Mouse (Mus musculus) liver, adult 2 months (tissue): ENCODE results near the gene Faah. TPM values are rescaled to one million over a fixed set of nuclear protein-coding genes. Genes with fewer than 3 reads are reported as not detected.

ENCODE experiments used
- DNase-seq: peaks from one replicate; pipeline ENCODE4 v3.0.0-alpha.2; 2011; ENCODE audit warnings: low read depth, low spot score; ENCODE audit errors: extremely low read depth
- H3K27ac ChIP-seq: fragments of 200-500 bp; replicated peaks from 2 replicates; pipeline ENCODE4 v1.5.1; 2012; ENCODE audit warnings: low read depth, mild to moderate bottlenecking, control low read depth, inconsistent platforms, low read length; ENCODE audit not compliant: insufficient read depth
- H3K27me3 ChIP-seq: fragments of 200-500 bp; 2 replicates; pipeline ENCODE4 v1.6.1; 2012; ENCODE audit warnings: mild to moderate bottlenecking, moderate library complexity, low read length, inconsistent platforms; ENCODE audit not compliant: control insufficient read depth, insufficient read depth
- H3K36me3 ChIP-seq: fragments of 200-500 bp; 2 replicates; pipeline ENCODE4 v1.6.1; 2012; ENCODE audit warnings: low read length, inconsistent platforms; ENCODE audit not compliant: control insufficient read depth, insufficient read depth
- H3K4me1 ChIP-seq: fragments of 200-500 bp; 2 replicates; pipeline ENCODE4 v1.6.1; 2011; ENCODE audit warnings: low read length; ENCODE audit not compliant: control insufficient read depth, insufficient read depth
- H3K4me3 ChIP-seq: fragments of 200-500 bp; 2 replicates; pipeline ENCODE4 v1.5.1; 2011; ENCODE audit warnings: low read depth, mild to moderate bottlenecking, control low read depth, low read length, moderate library complexity; ENCODE audit not compliant: insufficient read depth
- H3K79me2 ChIP-seq: fragments of 200-500 bp; 2 replicates; pipeline ENCODE4 v1.6.1; 2012; ENCODE audit warnings: inconsistent platforms, mild to moderate bottlenecking, low read length, moderate library complexity; ENCODE audit not compliant: control insufficient read depth, insufficient read depth
- H3K9ac ChIP-seq: fragments of 200-500 bp; 2 replicates; pipeline ENCODE4 v1.6.1; 2012; ENCODE audit warnings: low read depth, mild to moderate bottlenecking, control low read depth, inconsistent platforms, low read length
- CTCF ChIP-seq: fragments of 200-500 bp; IDR thresholded peaks from 2 replicates; pipeline ENCODE4 v1.5.1; 2011; ENCODE audit warnings: low read depth, low read length, control low read depth
- POLR2A ChIP-seq: fragments of 200-500 bp; IDR thresholded peaks from 2 replicates; pipeline ENCODE4 v1.6.1; 2011; ENCODE audit warnings: low read length, control low read depth; ENCODE audit not compliant: insufficient read depth; ENCODE audit errors: extremely low read depth
- WGBS: fragments of 180-500 bp; shearing (Covaris S2); methylation state at CpG from one replicate; pipeline ENCODE4 v1.1.7; 2018; 5-methylcytosine and 5-hydroxymethylcytosine counted together
- polyA plus RNA-seq: library from polyadenylated mRNA; depleted of rRNA; stranded (reverse); fragments of >200 nt; gene quantifications from 2 replicates; pipeline ENCODE4 v1.2.3, GENCODE M21; 2012; rRNA removed
- total RNA-seq: library from RNA; depleted of rRNA; stranded (reverse); fragments of >200 nt; gene quantifications from 2 replicates; pipeline ENCODE4 v1.2.3, GENCODE M21; 2014; rRNA removed

The Faah gene
- total and polyA plus RNA-seq, 2 experiments = 55.9 to 125 TPM

DNA sequence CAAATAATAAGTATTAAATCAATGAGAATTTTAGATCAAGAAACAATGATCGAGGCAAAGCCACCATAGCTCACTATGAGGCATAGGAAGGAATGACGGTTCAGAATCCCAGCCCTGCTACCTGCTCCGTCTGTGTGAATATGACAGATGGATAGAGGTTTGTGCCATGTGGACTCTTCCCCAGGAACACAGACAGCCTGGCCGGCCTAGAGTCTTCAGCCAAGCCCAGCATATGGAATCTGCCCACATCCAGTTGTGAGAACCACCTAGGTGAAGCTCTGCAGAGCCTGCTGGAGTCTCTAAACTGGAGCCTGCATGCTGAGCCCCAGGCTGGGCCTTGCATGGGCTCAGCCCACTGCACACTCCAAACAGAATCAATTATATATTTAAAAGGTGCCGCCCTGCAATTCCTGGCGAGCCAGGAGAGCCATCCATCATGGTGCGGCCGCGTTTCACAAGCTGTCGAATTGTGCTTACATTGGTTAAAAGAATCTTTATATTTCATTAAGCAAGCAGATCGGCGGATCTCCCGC is 86.1 kb downstream of the Faah start:
- no peak for DNase-seq
- no peaks in the 10 kb centered on the region for H3K79me2 ChIP-seq
- H3K27me3 ChIP-seq = peaks cover 8% of the 10 kb centered on the region
- peaks cover 8% of the 10 kb centered on the region; the same call in 1 of the 2 replicates for H3K4me1 ChIP-seq
- H3K36me3 ChIP-seq = no peaks in the 10 kb centered on the region
- no peak overlapping the region for H3K9ac ChIP-seq
- no peak overlapping the region for H3K27ac ChIP-seq
- H3K4me3 ChIP-seq = no peak overlapping the region
- WGBS = 68% methylated on average over 13 of the region's 13 CpGs
- no peak for TF ChIP-seq POLR2A
- no peak for TF ChIP-seq CTCF

DNA sequence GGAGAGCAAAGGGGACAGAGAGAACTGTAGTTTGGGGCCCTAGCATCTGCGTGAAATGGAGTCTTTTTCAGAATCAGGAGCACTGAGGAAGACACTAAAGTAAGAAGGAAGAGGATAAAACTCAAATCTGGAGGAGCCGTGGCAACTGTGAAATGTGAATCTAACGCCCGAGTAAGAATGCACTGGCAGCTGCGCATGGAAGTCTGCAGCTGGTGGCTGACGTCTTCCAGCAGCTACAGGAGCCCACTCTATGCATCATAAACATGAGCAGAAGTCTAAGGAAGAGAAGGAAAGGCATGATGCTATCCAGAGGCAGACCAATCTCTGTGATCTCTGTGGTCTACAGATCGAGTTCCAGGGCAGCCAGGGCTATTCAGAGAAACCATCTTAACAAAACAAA is 90.1 kb downstream of the Faah start:
- TF ChIP-seq POLR2A (no peak), CTCF (no peak)
- 64% methylated on average over 7 of the region's 7 CpGs for WGBS
- Histone ChIP-seq H3K4me3 (no peak overlapping the region), H3K27ac (no peak overlapping the region), H3K79me2 (no peaks in the 10 kb centered on the region), H3K4me1 (no peaks in the 10 kb centered on the region), H3K36me3 (no peaks in the 10 kb centered on the region), H3K9ac (no peak overlapping the region), H3K27me3 (no peaks in the 10 kb centered on the region)
- no peak for DNase-seq

DNA sequence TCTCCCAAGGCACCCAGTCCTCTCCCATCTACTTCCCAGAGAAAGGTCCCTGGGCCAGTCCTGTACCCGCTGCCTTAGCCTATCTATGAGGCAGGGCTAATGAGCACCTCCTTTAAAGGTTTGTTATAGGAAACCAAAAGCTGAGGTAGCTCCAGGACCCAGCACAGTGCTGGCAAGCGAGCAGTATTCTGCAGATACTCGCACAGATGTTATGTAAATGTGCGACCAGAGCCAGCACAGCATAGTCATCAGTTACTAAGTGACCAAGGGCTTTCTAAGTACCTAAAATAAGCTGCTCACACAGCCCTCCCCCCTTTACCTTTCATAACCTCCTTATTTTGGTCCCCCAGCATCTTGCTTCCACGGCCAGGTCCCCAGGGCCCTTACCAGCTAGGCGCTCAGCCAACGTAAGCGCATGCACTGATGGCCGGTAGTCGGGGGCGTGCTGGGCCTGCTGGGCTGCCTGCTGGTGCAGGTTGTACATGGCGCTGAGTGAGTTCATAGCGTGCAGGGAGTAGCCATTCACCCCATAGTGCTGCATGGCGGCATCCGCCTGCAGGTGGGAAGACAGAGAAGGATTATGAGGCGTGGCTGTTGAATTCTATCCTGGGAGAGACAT is 94.4 kb downstream of the Faah start:
- WGBS = 78% methylated on average over 16 of the region's 16 CpGs
- Histone ChIP-seq H3K4me3 (no peak overlapping the region), H3K27me3 (no peaks in the 10 kb centered on the region), H3K27ac (no peak overlapping the region), H3K9ac (no peak overlapping the region), H3K4me1 (no peaks in the 10 kb centered on the region), H3K36me3 (no peaks in the 10 kb centered on the region), H3K79me2 (no peaks in the 10 kb centered on the region)
- TF ChIP-seq POLR2A (no peak), CTCF (no peak)
- no peak for DNase-seq

DNA sequence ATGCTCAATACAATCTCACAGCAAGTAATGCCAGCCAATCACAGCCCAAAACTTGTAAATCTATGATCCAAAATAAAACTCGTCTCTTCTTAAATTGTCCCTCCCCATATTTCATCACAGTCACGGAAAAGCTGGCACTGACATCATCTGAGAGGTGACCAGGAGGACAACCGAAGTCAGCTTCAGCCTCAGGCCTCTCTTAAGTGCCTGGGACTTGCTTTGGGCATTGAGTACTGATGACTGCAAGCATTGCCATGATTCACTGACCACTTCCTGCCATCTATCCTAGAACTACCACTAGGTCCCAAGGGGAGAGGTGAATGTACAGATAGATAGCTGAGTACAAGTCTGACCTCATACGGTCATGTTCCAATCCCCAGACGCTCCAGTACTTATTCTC is 95.0 kb downstream of the Faah start:
- H3K36me3 ChIP-seq = no peaks in the 10 kb centered on the region
- WGBS = 86% methylated on average over 5 of the region's 5 CpGs
- DNase-seq = no peak
- TF ChIP-seq POLR2A = no peak
- no peak for TF ChIP-seq CTCF
- no peak overlapping the region for H3K27ac ChIP-seq
- H3K27me3 ChIP-seq = peaks cover 4% of the 10 kb centered on the region; the same call in 1 of the 2 replicates
- H3K4me3 ChIP-seq = no peak overlapping the region
- H3K79me2 ChIP-seq = no peaks in the 10 kb centered on the region
- H3K4me1 ChIP-seq = no peaks in the 10 kb centered on the region
- H3K9ac ChIP-seq = no peak overlapping the region

DNA sequence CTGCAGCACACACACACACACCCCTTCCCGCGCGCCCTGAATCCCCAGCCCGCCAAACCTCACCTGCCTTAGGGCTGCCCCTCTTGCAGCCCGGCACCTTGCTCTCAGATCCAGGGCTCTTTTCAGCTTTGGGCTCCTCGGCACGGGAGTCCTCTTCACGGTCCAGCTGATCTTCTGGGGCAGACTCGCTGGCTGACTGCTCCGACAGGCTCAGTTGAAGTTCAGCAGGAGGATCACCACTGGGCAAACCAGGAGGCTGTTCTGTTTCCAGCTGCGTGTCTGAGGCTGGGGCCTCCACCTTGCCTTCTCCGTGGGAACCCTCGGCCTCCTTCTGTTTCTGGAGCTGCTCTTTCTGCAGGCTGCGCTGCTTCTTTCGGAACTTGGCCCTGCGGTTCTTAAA is 97.8 kb downstream of the Faah start:
- no peak overlapping the region for H3K4me3 ChIP-seq
- no peak for DNase-seq
- no peak overlapping the region for H3K9ac ChIP-seq
- no peaks in the 10 kb centered on the region for H3K79me2 ChIP-seq
- no peaks in the 10 kb centered on the region for H3K4me1 ChIP-seq
- H3K27me3 ChIP-seq = peaks cover 4% of the 10 kb centered on the region; the same call in 1 of the 2 replicates
- H3K36me3 ChIP-seq = no peaks in the 10 kb centered on the region
- H3K27ac ChIP-seq = no peak overlapping the region
- TF ChIP-seq CTCF = no peak
- TF ChIP-seq POLR2A = no peak
- 87% methylated on average over 16 of the region's 16 CpGs for WGBS

Other genes starting within 250 kb of the Faah start
- not detected in 2 replicates for gene Tex38, start 236.9 kb downstream of the Faah start, total RNA-seq
- gene Tex38, start 236.9 kb downstream of the Faah start, polyA plus RNA-seq = 0.23 TPM in 1 of 2 replicates, not detected in the other
- 13.4 and 16.5 TPM in 2 replicates for gene Atpaf1, start 233.1 kb downstream of the Faah start, total RNA-seq
- gene Atpaf1, start 233.1 kb downstream of the Faah start, polyA plus RNA-seq = 23.4 and 25.4 TPM in 2 replicates
- 8.4 and 12.5 TPM in 2 replicates for gene Mob3c, start 189.8 kb downstream of the Faah start, total RNA-seq
- gene Mob3c, start 189.8 kb downstream of the Faah start, polyA plus RNA-seq = 22.6 and 24.4 TPM in 2 replicates
- gene Mknk1, start 178.7 kb downstream of the Faah start, total RNA-seq = 11.3 and 14.0 TPM in 2 replicates
- gene Mknk1, start 178.7 kb downstream of the Faah start, polyA plus RNA-seq = 15.5 and 22.7 TPM in 2 replicates
- gene Kncn, start 133.5 kb downstream of the Faah start, total RNA-seq = not detected in 2 replicates
- not detected in 2 replicates for gene Kncn, start 133.5 kb downstream of the Faah start, polyA plus RNA-seq
- not detected in 2 replicates for gene 6430628N08Rik, start 127.3 kb downstream of the Faah start, total RNA-seq
- gene 6430628N08Rik, start 127.3 kb downstream of the Faah start, polyA plus RNA-seq = not detected in 2 replicates
- not detected in 2 replicates for gene Dmbx1, start 78.0 kb downstream of the Faah start, total RNA-seq
- not detected in 2 replicates for gene Dmbx1, start 78.0 kb downstream of the Faah start, polyA plus RNA-seq
- gene Nsun4, start 36.0 kb upstream of the Faah start, total RNA-seq = 14.5 and 15.0 TPM in 2 replicates
- gene Nsun4, start 36.0 kb upstream of the Faah start, polyA plus RNA-seq = 8.9 and 11.8 TPM in 2 replicates
- 528 and 609 TPM in 2 replicates for gene Uqcrh, start 57.1 kb upstream of the Faah start, total RNA-seq
- 158 and 193 TPM in 2 replicates for gene Uqcrh, start 57.1 kb upstream of the Faah start, polyA plus RNA-seq
- 18.5 and 25.2 TPM in 2 replicates for gene Lrrc41, start 57.3 kb upstream of the Faah start, total RNA-seq
- gene Lrrc41, start 57.3 kb upstream of the Faah start, polyA plus RNA-seq = 36.5 and 45.8 TPM in 2 replicates
- gene Rad54l, start 105.8 kb upstream of the Faah start, total RNA-seq = 0.18 and 0.40 TPM in 2 replicates
- 0.06 and 0.11 TPM in 2 replicates for gene Rad54l, start 105.8 kb upstream of the Faah start, polyA plus RNA-seq
- 14.7 and 15.4 TPM in 2 replicates for gene Pomgnt1, start 105.9 kb upstream of the Faah start, total RNA-seq
- 15.2 and 19.1 TPM in 2 replicates for gene Pomgnt1, start 105.9 kb upstream of the Faah start, polyA plus RNA-seq
- gene Lurap1, start 133.4 kb upstream of the Faah start, total RNA-seq = 0.18 and 0.27 TPM in 2 replicates
- 0.12 and 0.87 TPM in 2 replicates for gene Lurap1, start 133.4 kb upstream of the Faah start, polyA plus RNA-seq
- gene Tspan1, start 149.7 kb upstream of the Faah start, total RNA-seq = 0.09 TPM in 1 of 2 replicates, not detected in the other
- 0.27 TPM in 1 of 2 replicates, not detected in the other for gene Tspan1, start 149.7 kb upstream of the Faah start, polyA plus RNA-seq
- gene 1700042G07Rik, start 155.4 kb upstream of the Faah start, total RNA-seq = not detected in 2 replicates
- gene 1700042G07Rik, start 155.4 kb upstream of the Faah start, polyA plus RNA-seq = not detected in 2 replicates
- not detected in 2 replicates for gene Gm49337, start 155.5 kb upstream of the Faah start, total RNA-seq
- gene Gm49337, start 155.5 kb upstream of the Faah start, polyA plus RNA-seq = not detected in 2 replicates
- 1.0 and 1.4 TPM in 2 replicates for gene Pik3r3, start 203.7 kb upstream of the Faah start, total RNA-seq
- 1.3 and 1.7 TPM in 2 replicates for gene Pik3r3, start 203.7 kb upstream of the Faah start, polyA plus RNA-seq